Comparison of ENCODE assay signal across 22 mouse cellular contexts in the genomic region with DNA sequence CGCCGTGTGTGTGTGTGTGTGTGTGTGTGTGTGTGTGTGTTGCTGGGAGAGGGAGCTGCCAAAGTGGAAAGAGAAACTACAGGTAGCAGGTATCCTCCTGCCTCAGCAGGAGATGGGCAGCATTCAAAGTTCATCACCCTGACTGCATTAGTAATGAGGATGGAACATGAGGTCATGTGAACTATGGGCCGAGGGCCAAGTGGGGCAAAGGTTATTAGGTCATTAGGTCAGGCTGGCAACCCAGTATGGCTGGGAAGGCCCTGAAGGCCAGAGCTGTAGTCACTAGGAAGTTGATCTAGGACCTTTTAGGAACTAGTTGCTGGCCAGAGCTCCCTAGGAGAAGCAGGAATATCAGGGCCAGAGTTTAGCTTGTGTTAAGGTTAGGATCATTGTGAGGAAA.
DNase-seq lines count a peak whose midpoint lies in the region; ATAC-seq and TF ChIP-seq lines count a peak whose summit lies in the region.
"Had no signal": no experiment of that assay in that cellular context is flagged by ENCODE, and none has a peak within 500 bp of the region (broad histone marks: within the 10 kb centered on the region; RNA-seq: fewer than 3 reads in every experiment).

No protein-coding gene starts in this region.

- H3K9me3 ChIP-seq in kidney, embryonic 16.5 days (ENCODE audit: low read length), result no peaks in the 10 kb centered on the region
- no peaks in the 10 kb centered on the region for H3K9me3 ChIP-seq in stomach, postnatal 0 days (ENCODE audit: control insufficient read depth, low read length)
- H3K9me3 ChIP-seq: limb, embryonic 13.5 days had no signal

- peak; percentile 29 for DNase-seq in gastrocnemius, postnatal 10 days
- no peak for DNase-seq in gastrocnemius, adult 8-10 months (ENCODE audit: low spot score in 2 of 2)
- peak; percentile 26 for DNase-seq in kidney, adult 18-20 months
- DNase-seq in liver, adult 2 months (ENCODE audit: extremely low read depth, low read depth, low spot score), result peak; percentile 43
- no peak for DNase-seq in liver
- DNase-seq in yolk sac, embryonic 10.5 days (ENCODE audit: low spot score), result peak; percentile 61
- no peak for DNase-seq in stomach, postnatal 0 days (ENCODE audit: low spot score)
- DNase-seq: B cell, adult 2 months; cerebellum, adult 11-12 months; cerebellum, adult 9-11 months; forebrain, postnatal 0 days; gastrocnemius, postnatal 14 days; lung, embryonic 14.5 days; lung, postnatal 14 days; midbrain, embryonic 14.5 days had no signal

- H3K27me3 ChIP-seq in kidney, embryonic 16.5 days (ENCODE audit: insufficient read depth, low read length), result no peaks in the 10 kb centered on the region
- H3K27me3 ChIP-seq in liver, adult 2 months (ENCODE audit: control insufficient read depth, insufficient read depth, low read length), result no peaks in the 10 kb centered on the region
- no peaks in the 10 kb centered on the region for H3K27me3 ChIP-seq in stomach, postnatal 0 days (ENCODE audit: control insufficient read depth, insufficient read depth, low read length)
- H3K27me3 ChIP-seq: limb, embryonic 13.5 days had no signal

- no peaks in the 10 kb centered on the region for H3K79me2 ChIP-seq in liver, adult 2 months (ENCODE audit: control insufficient read depth, insufficient read depth, low read length)

- H3K4me1 ChIP-seq in kidney, embryonic 16.5 days (ENCODE audit: insufficient read depth, low read length), result no peaks in the 10 kb centered on the region
- H3K4me1 ChIP-seq in liver, adult 2 months (ENCODE audit: control insufficient read depth, insufficient read depth, low read length), result no peaks in the 10 kb centered on the region
- no peaks in the 10 kb centered on the region for H3K4me1 ChIP-seq in stomach, postnatal 0 days (replicated peaks; ENCODE audit: control insufficient read depth, insufficient read depth)
- H3K4me1 ChIP-seq: limb, embryonic 13.5 days had no signal

- H3K4me2 ChIP-seq in kidney, embryonic 16.5 days (replicated peaks; ENCODE audit: low read depth, low read length), result no peak overlapping the region
- H3K4me2 ChIP-seq in stomach, postnatal 0 days (replicated peaks; ENCODE audit: low read depth), result no peak overlapping the region
- H3K4me2 ChIP-seq: heart, embryonic 12.5 days; limb, embryonic 13.5 days; lung, embryonic 14.5 days had no signal

- WGBS in kidney, embryonic 16.5 days, result 58% methylated on average over 3 of the region's 3 CpGs
- WGBS in liver, adult 2 months, result 33% methylated on average over 3 of the region's 3 CpGs
- WGBS in stomach, postnatal 0 days, result 20% methylated on average over 3 of the region's 3 CpGs

- TF ChIP-seq EP300 in stomach, postnatal 0 days (optimal IDR thresholded peaks at IDR 0.05), result no peak

- TF ChIP-seq POLR2A in liver, adult 2 months (IDR thresholded peaks at IDR 0.05; ENCODE audit: extremely low read depth, insufficient read depth, low read length), result no peak

- H3K4me3 ChIP-seq in kidney, embryonic 16.5 days (ENCODE audit: low read length), result no peak overlapping the region
- H3K4me3 ChIP-seq in liver, adult 2 months (ENCODE audit: insufficient read depth, low read depth, low read length), result no peak overlapping the region
- H3K4me3 ChIP-seq in stomach, postnatal 0 days (ENCODE audit: low read depth, low read length), result no peak overlapping the region
- H3K4me3 ChIP-seq: erythroblast, embryonic 14.5 days; heart, embryonic 12.5 days; limb, embryonic 13.5 days had no signal

- H3K36me3 ChIP-seq in kidney, embryonic 16.5 days (ENCODE audit: insufficient read depth, low read length), result no peaks in the 10 kb centered on the region
- no peaks in the 10 kb centered on the region for H3K36me3 ChIP-seq in liver, adult 2 months (ENCODE audit: control insufficient read depth, insufficient read depth, low read length)
- no peaks in the 10 kb centered on the region for H3K36me3 ChIP-seq in stomach, postnatal 0 days (ENCODE audit: control insufficient read depth, insufficient read depth, low read length)
- H3K36me3 ChIP-seq: heart, embryonic 12.5 days; limb, embryonic 13.5 days had no signal

- ATAC-seq in kidney, embryonic 16.5 days (ENCODE audit: low FRiP score, low TSS enrichment), result no peak
- no peak for ATAC-seq in stomach, postnatal 0 days (ENCODE audit: low FRiP score, low TSS enrichment)
- ATAC-seq: activated CD4-positive, CD25-positive, alpha-beta regulatory T cell, adult 4 months; forebrain, postnatal 0 days; hindbrain, embryonic 16.5 days had no signal

- H3K27ac ChIP-seq in kidney, embryonic 16.5 days (ENCODE audit: low read length), result no peak overlapping the region
- H3K27ac ChIP-seq in liver, adult 2 months (replicated peaks; ENCODE audit: insufficient read depth, low read depth, low read length), result no peak overlapping the region
- H3K27ac ChIP-seq in stomach, postnatal 0 days (replicated peaks), result no peak overlapping the region
- H3K27ac ChIP-seq: limb, embryonic 13.5 days; liver, embryonic 14.5 days had no signal

- H3K9ac ChIP-seq in kidney, embryonic 16.5 days (replicated peaks; ENCODE audit: low read length), result no peak overlapping the region
- H3K9ac ChIP-seq in liver, adult 2 months (ENCODE audit: low read depth, low read length), result no peak overlapping the region
- no peak overlapping the region for H3K9ac ChIP-seq in stomach, postnatal 0 days (ENCODE audit: low read length)
- H3K9ac ChIP-seq: forebrain, postnatal 0 days; heart, embryonic 12.5 days; limb, embryonic 13.5 days; liver, embryonic 14.5 days; lung, embryonic 14.5 days had no signal

- no peak for TF ChIP-seq CTCF in liver, adult 2 months (IDR thresholded peaks at IDR 0.05; ENCODE audit: low read depth, low read length)
- TF ChIP-seq CTCF in stomach, postnatal 0 days (IDR thresholded peaks at IDR 0.05; ENCODE audit: low read depth), result no peak

Comparison
In these comparisons a context has a peak if more than half of its experiments do, and no peak if none do; other contexts are left out.
1. DNase-seq: peak in gastrocnemius, postnatal 10 days (single experiment), kidney, adult 18-20 months (single experiment), liver, adult 2 months (single experiment) and yolk sac, embryonic 10.5 days (single experiment); none in gastrocnemius, adult 8-10 months (0 of 2), liver (single experiment) and stomach, postnatal 0 days (single experiment).